Mouse (Mus musculus) brain, embryonic 14.5 days (tissue): ENCODE measurements around the gene Apeh.

Source experiments
- CTCF ChIP-seq: fragments of 200-500 bp; IDR thresholded peaks from 2 replicates; pipeline ENCODE4 v1.5.1; 2012; ENCODE audit warnings: inconsistent platforms, mild to moderate bottlenecking, moderate library complexity, borderline replicate concordance; ENCODE audit not compliant: insufficient read depth, insufficient read length; ENCODE audit errors: extremely low read depth
- POLR2A ChIP-seq: fragments of 200-500 bp; IDR thresholded peaks from 2 replicates; pipeline ENCODE4 v1.6.1; 2012; ENCODE audit warnings: mild to moderate bottlenecking, inconsistent platforms, borderline replicate concordance; ENCODE audit not compliant: poor library complexity, insufficient read depth, insufficient read length, severe bottlenecking; ENCODE audit errors: extremely low read depth

GRCm38 (mm10) chr9:108048566-108048955 lies 45.8 kb downstream of the Apeh start:
- no peak for TF ChIP-seq CTCF
- TF ChIP-seq POLR2A, result no peak
